Mouse (Mus musculus) spleen, adult 2 months (tissue): ENCODE measurements at regions not wholly inside any gene's neighbourhood (a gene's known extent, or its start where the extent isn't known, plus 50 kb on each side); places are given as distances from the start of the nearest gene placed in this dataset.

Experiments used
- CTCF ChIP-seq: fragments of 200-500 bp; IDR thresholded peaks from 2 replicates; pipeline ENCODE4 v1.5.1; 2011; ENCODE audit warnings: mild to moderate bottlenecking, inconsistent platforms; ENCODE audit not compliant: insufficient read depth, insufficient read length, insufficient replicate concordance; ENCODE audit errors: extremely low read depth
- POLR2A ChIP-seq: fragments of 200-500 bp; IDR thresholded peaks from 2 replicates; pipeline ENCODE4 v1.6.1; 2011; ENCODE audit warnings: low read depth, low read length, inconsistent platforms

GRCm38 (mm10) chr12:54256506-54257128 lies 53.0 kb upstream of the Egln3 start:
- no peak for TF ChIP-seq CTCF
- TF ChIP-seq POLR2A = no peak
